Mouse (Mus musculus) heart, embryonic 14.5 days (tissue): ENCODE measurements at regions not wholly inside any gene's neighbourhood (a gene's known extent, or its start where the extent isn't known, plus 50 kb on each side); places are given as distances from the start of the nearest gene placed in this dataset.

Source experiments
- ATAC-seq: fragments of 200-750 bp; cut with Nextera tagmentation; 2 replicates; pipeline ENCODE4 v1.8.0; 2017; ENCODE audit warnings: low read depth, moderate TSS enrichment; ENCODE audit not compliant: insufficient number of reproducible peaks, insufficient read depth, low FRiP score
- H3K27ac ChIP-seq, 2 experiments: fragments of 200-500 bp in 1 of 2; fragments of 300-500 bp in 1 of 2; sonication (generic) in 1 of 2; replicated peaks in 1 of 2; 2 replicates each; pipeline ENCODE4 v1.5.1; 2012 to 2014; ENCODE audit warnings: low read depth in 2 of 2, low read length in 2 of 2, control low read depth in 1 of 2, mild to moderate bottlenecking in 1 of 2, mixed read lengths in 1 of 2; ENCODE audit not compliant: control insufficient read depth in 1 of 2, insufficient read depth in 1 of 2
- H3K27me3 ChIP-seq: fragments of 300-500 bp; sonication (generic); 2 replicates; pipeline ENCODE4 v1.6.1; 2014; ENCODE audit warnings: mild to moderate bottlenecking, low read length, control low read depth; ENCODE audit not compliant: control insufficient read depth, insufficient read depth
- H3K36me3 ChIP-seq: fragments of 300-500 bp; sonication (generic); 2 replicates; pipeline ENCODE4 v1.6.1; 2014; ENCODE audit warnings: mild to moderate bottlenecking, control low read depth, low read length, mixed read lengths; ENCODE audit not compliant: control insufficient read depth, insufficient read depth
- H3K4me1 ChIP-seq, 2 experiments: fragments of 200-500 bp in 1 of 2; fragments of 300-500 bp in 1 of 2; sonication (generic) in 1 of 2; 2 replicates each; pipeline ENCODE4 v1.6.1; 2012 to 2014; ENCODE audit warnings: low read length in 2 of 2, control low read depth in 1 of 2, mixed read lengths in 1 of 2; ENCODE audit not compliant: control insufficient read depth in 2 of 2, insufficient read depth in 2 of 2
- H3K4me2 ChIP-seq: fragments of 300-500 bp; sonication (generic); 2 replicates; pipeline ENCODE4 v1.6.1; 2014; ENCODE audit warnings: mild to moderate bottlenecking, low read length
- H3K4me3 ChIP-seq, 2 experiments: fragments of 200-500 bp in 1 of 2; fragments of 300-500 bp in 1 of 2; sonication (generic) in 1 of 2; 2 replicates each; pipeline ENCODE4 v1.5.1; 2012 to 2014; ENCODE audit warnings: low read length in 2 of 2, mild to moderate bottlenecking in 2 of 2, control low read depth in 1 of 2, low read depth in 1 of 2, moderate library complexity in 1 of 2; ENCODE audit not compliant: control insufficient read depth in 1 of 2, insufficient read depth in 1 of 2
- H3K9ac ChIP-seq: fragments of 300-500 bp; sonication (generic); 2 replicates; pipeline ENCODE4 v1.6.1; 2014; ENCODE audit warnings: mild to moderate bottlenecking, low read length
- H3K9me3 ChIP-seq: fragments of 300-500 bp; sonication (generic); 2 replicates; pipeline ENCODE4 v1.6.1; 2016; ENCODE audit warnings: low read length, control low read depth; ENCODE audit not compliant: control insufficient read depth
- WGBS: fragments of 180-500 bp; shearing (Covaris S2); extraction: QIAGEN DNeasy Blood & Tissue Kit; methylation state at CpG from one replicate; pipeline ENCODE4 v1.1.7; 2014; 5-methylcytosine and 5-hydroxymethylcytosine counted together

GRCm38 (mm10) chr13:30042689-30043320, 56.9 kb upstream of the E2f3 start:
- Histone ChIP-seq H3K36me3 (no peaks in the 10 kb centered on the region), H3K9me3 (no peaks in the 10 kb centered on the region), H3K4me3 (no peak overlapping the region), H3K27me3 (no peaks in the 10 kb centered on the region), H3K27ac (0 out of 4 replicates have a peak overlapping the region, but pooled peaks of 1 of the 2 experiments have one; percentile 19), H3K9ac (no peak overlapping the region), H3K4me2 (peak overlapping the region; percentile 49), H3K4me1 (peaks cover 0 to 4% of the 10 kb centered on the region in 2 experiments; a peak in 1 of 4 replicates)
- 50% methylated on average over 15 of the region's 15 CpGs for WGBS
- no peak for ATAC-seq

- Histone ChIP-seq H3K27me3 (no peaks in the 10 kb centered on the region), H3K27ac (no peak overlapping the region), H3K9me3 (no peaks in the 10 kb centered on the region), H3K4me1 (peaks cover 0 to 4% of the 10 kb centered on the region in 2 experiments; a peak in 1 of 4 replicates), H3K36me3 (no peaks in the 10 kb centered on the region), H3K4me2 (no peak overlapping the region), H3K9ac (no peak overlapping the region), H3K4me3 (no peak overlapping the region)
- no peak for ATAC-seq
- WGBS = 94% methylated on average over 3 of the region's 3 CpGs
These were observed 55.8 kb upstream of the E2f3 start for GRCm38 (mm10) chr13:30041501-30042295.

- H3K4me3 ChIP-seq = no peak overlapping the region
- peaks cover 0 to 4% of the 10 kb centered on the region in 2 experiments; a peak in 1 of 4 replicates for H3K4me1 ChIP-seq
- no peaks in the 10 kb centered on the region for H3K36me3 ChIP-seq
- no peaks in the 10 kb centered on the region for H3K27me3 ChIP-seq
- no peak overlapping the region for H3K27ac ChIP-seq
- 80% methylated on average over 4 of the region's 4 CpGs for WGBS
- H3K9ac ChIP-seq = no peak overlapping the region
- no peak for ATAC-seq
- no peak overlapping the region for H3K4me2 ChIP-seq
- H3K9me3 ChIP-seq = no peaks in the 10 kb centered on the region
These were observed 54.4 kb upstream of the E2f3 start for GRCm38 (mm10) chr13:30040288-30040687.

GRCm38 (mm10) chr13:30039791-30040190, 53.9 kb upstream of the E2f3 start:
- Histone ChIP-seq H3K4me2 (no peak overlapping the region), H3K9ac (no peak overlapping the region), H3K27ac (no peak overlapping the region), H3K4me1 (peaks cover 0 to 4% of the 10 kb centered on the region in 2 experiments; a peak in 1 of 4 replicates), H3K36me3 (no peaks in the 10 kb centered on the region), H3K27me3 (no peaks in the 10 kb centered on the region), H3K4me3 (no peak overlapping the region), H3K9me3 (no peaks in the 10 kb centered on the region)
- WGBS = 77% methylated on average over 2 of the region's 2 CpGs
- no peak for ATAC-seq

GRCm38 (mm10) chr13:30036561-30036960, 50.7 kb upstream of the E2f3 start:
- WGBS = 52% methylated on average over 8 of the region's 8 CpGs
- no peak overlapping the region for H3K4me2 ChIP-seq
- ATAC-seq = no peak
- H3K36me3 ChIP-seq = no peaks in the 10 kb centered on the region
- H3K9me3 ChIP-seq = no peaks in the 10 kb centered on the region
- H3K4me3 ChIP-seq = no peak overlapping the region
- peaks cover 2 to 6% of the 10 kb centered on the region in 2 experiments; a peak in 2 of 4 replicates for H3K4me1 ChIP-seq
- no peak overlapping the region for H3K9ac ChIP-seq
- H3K27me3 ChIP-seq = no peaks in the 10 kb centered on the region
- H3K27ac ChIP-seq = no peak overlapping the region

GRCm38 (mm10) chr13:30036071-30036470, 50.2 kb upstream of the E2f3 start:
- Histone ChIP-seq H3K4me2 (no peak overlapping the region), H3K9ac (no peak overlapping the region), H3K27ac (no peak overlapping the region), H3K4me3 (no peak overlapping the region), H3K27me3 (no peaks in the 10 kb centered on the region), H3K36me3 (no peaks in the 10 kb centered on the region), H3K9me3 (no peaks in the 10 kb centered on the region), H3K4me1 (peaks cover 2 to 7% of the 10 kb centered on the region in 2 experiments; a peak in 2 of 4 replicates)
- no peak for ATAC-seq
- WGBS = 82% methylated on average over 3 of the region's 3 CpGs
